Mouse (Mus musculus): ENCODE measurements at regions not wholly inside any gene's neighbourhood (a gene's known extent, or its start where the extent isn't known, plus 50 kb on each side); places are given as distances from the start of the nearest gene placed in this dataset.

DNA sequence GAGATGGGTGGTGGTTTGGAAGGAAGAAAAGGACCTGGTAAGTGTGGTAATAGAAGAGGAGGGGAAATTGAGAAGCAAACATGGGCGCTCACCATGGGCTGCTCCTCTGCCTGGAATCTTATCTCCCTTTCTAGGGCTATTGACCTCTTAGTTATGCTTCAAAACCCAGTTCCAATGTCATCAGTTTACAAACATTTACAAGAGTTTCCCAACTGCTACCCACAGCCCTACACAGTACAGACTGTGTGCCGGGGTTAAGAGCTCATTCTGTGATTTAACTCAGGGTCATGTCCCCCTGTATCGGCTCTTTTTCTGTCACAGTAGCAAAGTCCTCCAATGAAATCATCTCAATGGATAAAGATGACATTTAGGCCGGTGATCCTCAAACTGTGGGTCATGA lies 144.0 kb upstream of the Srrm4 start:
- H3K9me3 ChIP-seq (ENCODE audit: control insufficient read depth, low read length), result no peaks in the 10 kb centered on the region
- no peak for TF ChIP-seq EP300 (optimal IDR thresholded peaks at IDR 0.05)
- no peak for TF ChIP-seq CTCF (IDR thresholded peaks at IDR 0.05; ENCODE audit: low read depth)
- H3K27me3 ChIP-seq (ENCODE audit: control insufficient read depth, insufficient read depth, low read length), result no peaks in the 10 kb centered on the region
- no peaks in the 10 kb centered on the region for H3K36me3 ChIP-seq (ENCODE audit: control insufficient read depth, insufficient read depth, low read length)
- ATAC-seq (ENCODE audit: low FRiP score, low TSS enrichment) (no peak), DNase-seq (ENCODE audit: low spot score) (no peak)
- H3K4me1 ChIP-seq (replicated peaks; ENCODE audit: control insufficient read depth, insufficient read depth), result no peaks in the 10 kb centered on the region
- H3K4me3 ChIP-seq (ENCODE audit: low read depth, low read length), result no peak overlapping the region
- no peak overlapping the region for H3K9ac ChIP-seq (ENCODE audit: low read length)
- no peak overlapping the region for H3K4me2 ChIP-seq (replicated peaks; ENCODE audit: low read depth)
- no peak overlapping the region for H3K27ac ChIP-seq (replicated peaks)
- 50% methylated on average over 4 of the region's 4 CpGs for WGBS

DNA sequence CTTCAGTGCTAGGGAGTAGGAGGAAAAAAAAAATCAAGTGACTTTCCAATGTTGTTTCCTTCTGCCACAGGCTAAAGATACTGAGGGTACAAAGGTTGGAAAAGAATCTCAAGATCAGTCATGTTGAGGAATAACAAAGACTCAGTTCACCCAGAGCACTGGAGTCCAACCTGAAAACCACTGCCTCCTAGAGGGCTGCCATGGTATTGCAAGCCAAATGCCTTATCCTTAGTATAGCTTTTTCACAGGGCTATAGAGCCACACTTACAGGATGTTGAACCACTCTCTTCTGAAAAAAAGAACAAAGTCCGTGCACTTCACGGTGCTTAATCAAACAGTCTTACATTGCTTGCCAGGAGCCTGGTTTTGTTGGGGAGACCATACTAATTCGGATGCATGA lies 139.9 kb upstream of the Srrm4 start:
- no peaks in the 10 kb centered on the region for H3K9me3 ChIP-seq (ENCODE audit: control insufficient read depth, low read length)
- no peaks in the 10 kb centered on the region for H3K4me1 ChIP-seq (replicated peaks; ENCODE audit: control insufficient read depth, insufficient read depth)
- H3K4me3 ChIP-seq (ENCODE audit: low read depth, low read length), result no peak overlapping the region
- no peak overlapping the region for H3K9ac ChIP-seq (ENCODE audit: low read length)
- H3K27ac ChIP-seq (replicated peaks), result no peak overlapping the region
- DNase-seq (ENCODE audit: low spot score) (no peak), ATAC-seq (ENCODE audit: low FRiP score, low TSS enrichment) (no peak)
- WGBS, result 87% methylated on average over 3 of the region's 3 CpGs
- H3K27me3 ChIP-seq (ENCODE audit: control insufficient read depth, insufficient read depth, low read length), result no peaks in the 10 kb centered on the region
- no peak overlapping the region for H3K4me2 ChIP-seq (replicated peaks; ENCODE audit: low read depth)
- TF ChIP-seq CTCF (IDR thresholded peaks at IDR 0.05; ENCODE audit: low read depth), result peak; percentile 20; the same call in 1 of the 2 replicates
- no peak for TF ChIP-seq EP300 (optimal IDR thresholded peaks at IDR 0.05)
- no peaks in the 10 kb centered on the region for H3K36me3 ChIP-seq (ENCODE audit: control insufficient read depth, insufficient read depth, low read length)

DNA sequence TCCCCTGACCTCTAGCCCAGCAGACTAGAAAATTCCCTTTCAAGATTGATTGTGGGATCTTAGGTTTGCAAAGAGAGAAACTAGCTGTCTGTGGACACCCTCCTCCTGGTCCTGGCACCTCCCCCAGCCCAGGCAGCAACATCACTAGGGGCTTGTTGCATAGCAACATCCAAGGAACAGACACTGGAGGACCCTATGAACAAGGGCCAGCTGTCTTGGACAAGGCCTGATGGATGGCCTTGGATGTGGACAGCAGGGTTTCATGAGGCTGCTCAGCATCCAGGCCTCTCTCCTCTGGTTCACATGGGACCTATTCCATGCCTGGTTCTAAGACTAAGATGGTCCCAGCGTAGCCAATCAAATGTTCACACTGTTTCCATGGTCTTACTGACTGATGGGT lies 127.6 kb upstream of the Srrm4 start:
- Histone ChIP-seq H3K9me3 (ENCODE audit: control insufficient read depth, low read length) (no peaks in the 10 kb centered on the region), H3K36me3 (ENCODE audit: control insufficient read depth, insufficient read depth, low read length) (no peaks in the 10 kb centered on the region), H3K4me2 (replicated peaks; ENCODE audit: low read depth) (no peak overlapping the region), H3K27me3 (ENCODE audit: control insufficient read depth, insufficient read depth, low read length) (no peaks in the 10 kb centered on the region), H3K4me1 (replicated peaks; ENCODE audit: control insufficient read depth, insufficient read depth) (no peaks in the 10 kb centered on the region), H3K4me3 (ENCODE audit: low read depth, low read length) (no peak overlapping the region), H3K27ac (replicated peaks) (no peak overlapping the region), H3K9ac (ENCODE audit: low read length) (no peak overlapping the region)
- TF ChIP-seq CTCF (IDR thresholded peaks at IDR 0.05; ENCODE audit: low read depth) (no peak), EP300 (optimal IDR thresholded peaks at IDR 0.05) (no peak)
- 79% methylated on average over 1 of the region's 1 CpGs for WGBS
- ATAC-seq (ENCODE audit: low FRiP score, low TSS enrichment) (no peak), DNase-seq (ENCODE audit: low spot score) (no peak)

DNA sequence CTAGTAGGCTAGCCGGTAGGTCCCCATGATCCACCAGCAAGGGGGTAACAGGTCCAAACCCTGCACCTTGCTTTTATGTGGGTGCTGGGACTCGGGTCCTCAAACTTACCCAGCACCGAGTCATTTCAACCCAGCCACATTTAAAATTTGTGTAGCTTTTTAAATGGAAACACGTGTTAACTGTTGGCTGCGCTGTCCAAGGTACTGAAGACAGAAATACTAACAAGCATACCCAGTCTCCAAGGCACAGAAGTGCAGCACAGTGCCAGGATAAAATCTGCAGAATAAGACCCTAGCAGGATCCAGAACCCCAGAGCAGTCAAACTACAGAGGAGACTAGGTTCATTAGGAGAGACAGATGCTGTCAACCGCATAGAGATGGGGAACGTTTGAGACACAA lies 122.6 kb upstream of the Srrm4 start:
- 27% methylated on average over 7 of the region's 7 CpGs for WGBS
- DNase-seq (ENCODE audit: low spot score), result no peak
- no peak for TF ChIP-seq CTCF (IDR thresholded peaks at IDR 0.05; ENCODE audit: low read depth)
- no peak for TF ChIP-seq EP300 (optimal IDR thresholded peaks at IDR 0.05)

DNA sequence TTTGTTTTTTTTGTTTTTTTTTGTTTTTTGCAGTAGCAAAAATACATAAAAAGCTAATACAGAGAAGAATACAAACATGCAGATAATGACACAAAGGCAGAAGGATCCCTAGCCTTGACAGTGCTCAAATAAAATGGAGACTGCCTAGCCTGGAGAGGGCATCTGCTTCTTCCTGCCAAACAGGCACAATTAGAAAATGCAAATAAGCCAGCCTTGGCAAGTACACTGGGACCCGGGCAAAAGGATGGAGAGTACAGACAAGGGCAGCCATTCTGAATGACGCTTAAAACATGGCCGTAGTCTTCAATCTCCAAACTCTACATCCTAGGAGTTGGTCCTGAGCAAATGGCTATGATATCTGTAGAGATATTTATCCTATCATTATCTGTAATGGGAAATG lies 120.4 kb upstream of the Srrm4 start:
- WGBS, result 89% methylated on average over 3 of the region's 3 CpGs
- ATAC-seq (ENCODE audit: low FRiP score, low TSS enrichment) (no peak), DNase-seq (ENCODE audit: low spot score) (no peak)
- H3K4me2 ChIP-seq (replicated peaks; ENCODE audit: low read depth), result no peak overlapping the region
- no peak overlapping the region for H3K27ac ChIP-seq (replicated peaks)
- H3K36me3 ChIP-seq (ENCODE audit: control insufficient read depth, insufficient read depth, low read length), result no peaks in the 10 kb centered on the region
- TF ChIP-seq CTCF (IDR thresholded peaks at IDR 0.05; ENCODE audit: low read depth) (no peak), EP300 (optimal IDR thresholded peaks at IDR 0.05) (no peak)
- H3K4me3 ChIP-seq (ENCODE audit: low read depth, low read length), result no peak overlapping the region
- H3K9ac ChIP-seq (ENCODE audit: low read length), result no peak overlapping the region
- no peaks in the 10 kb centered on the region for H3K9me3 ChIP-seq (ENCODE audit: control insufficient read depth, low read length)
- no peaks in the 10 kb centered on the region for H3K27me3 ChIP-seq (ENCODE audit: control insufficient read depth, insufficient read depth, low read length)
- no peaks in the 10 kb centered on the region for H3K4me1 ChIP-seq (replicated peaks; ENCODE audit: control insufficient read depth, insufficient read depth)

More for the DNA sequence above, 122.6 kb upstream of the Srrm4 start:
- Histone ChIP-seq H3K9me3 (ENCODE audit: control insufficient read depth, low read length) (no peaks in the 10 kb centered on the region), H3K9ac (ENCODE audit: low read length) (no peak overlapping the region), H3K27me3 (ENCODE audit: control insufficient read depth, insufficient read depth, low read length) (no peaks in the 10 kb centered on the region), H3K36me3 (ENCODE audit: control insufficient read depth, insufficient read depth, low read length) (no peaks in the 10 kb centered on the region), H3K4me3 (ENCODE audit: low read depth, low read length) (no peak overlapping the region), H3K4me2 (replicated peaks; ENCODE audit: low read depth) (no peak overlapping the region), H3K27ac (replicated peaks) (no peak overlapping the region), H3K4me1 (replicated peaks; ENCODE audit: control insufficient read depth, insufficient read depth) (no peaks in the 10 kb centered on the region)
- ATAC-seq (ENCODE audit: low FRiP score, low TSS enrichment), result no peak

DNA sequence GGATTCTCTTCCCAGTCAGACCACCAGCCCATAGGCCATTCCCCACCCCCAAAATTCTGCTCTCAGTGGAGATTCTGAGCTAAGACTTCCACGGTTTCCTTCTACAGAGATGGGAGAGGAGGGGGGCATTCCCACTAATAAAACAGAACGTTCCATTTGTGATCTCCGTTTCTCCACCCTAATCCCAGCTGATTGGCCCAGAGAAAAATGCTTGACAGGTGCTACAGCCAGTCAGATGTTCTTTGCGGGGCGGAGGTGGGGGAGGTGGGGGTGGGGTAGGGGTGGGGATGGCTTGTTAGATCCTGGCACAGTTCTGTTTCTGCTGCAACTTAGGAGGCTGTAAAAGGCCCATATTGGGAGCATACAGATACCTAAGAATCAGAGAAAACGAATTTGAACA lies 116.9 kb upstream of the Srrm4 start:
- ATAC-seq (ENCODE audit: low FRiP score, low TSS enrichment), result no peak
- Histone ChIP-seq H3K4me2 (replicated peaks; ENCODE audit: low read depth) (no peak overlapping the region), H3K27ac (replicated peaks) (no peak overlapping the region), H3K9ac (ENCODE audit: low read length) (no peak overlapping the region), H3K27me3 (ENCODE audit: control insufficient read depth, insufficient read depth, low read length) (no peaks in the 10 kb centered on the region), H3K9me3 (ENCODE audit: control insufficient read depth, low read length) (no peaks in the 10 kb centered on the region), H3K36me3 (ENCODE audit: control insufficient read depth, insufficient read depth, low read length) (no peaks in the 10 kb centered on the region), H3K4me3 (ENCODE audit: low read depth, low read length) (no peak overlapping the region), H3K4me1 (replicated peaks; ENCODE audit: control insufficient read depth, insufficient read depth) (no peaks in the 10 kb centered on the region)
- 27% methylated on average over 6 of the region's 6 CpGs for WGBS
- TF ChIP-seq CTCF (IDR thresholded peaks at IDR 0.05; ENCODE audit: low read depth) (no peak), EP300 (optimal IDR thresholded peaks at IDR 0.05) (no peak)
- no peak for DNase-seq (ENCODE audit: low spot score)
